Mouse (Mus musculus) midbrain, embryonic 10.5 days (tissue): ENCODE data around the gene Nlrc4. TPM values are rescaled to one million over a fixed set of nuclear protein-coding genes. Genes with fewer than 3 reads are reported as not detected.

ENCODE experiments used
- DNase-seq: peaks from one replicate; pipeline ENCODE4 v3.0.0-alpha.2; 2017; ENCODE audit warnings: low spot score
- H3K27ac ChIP-seq: fragments of 300-500 bp; sonication (generic); replicated peaks from 2 replicates; pipeline ENCODE4 v1.5.1; 2016; ENCODE audit warnings: mild to moderate bottlenecking
- H3K27me3 ChIP-seq: fragments of 300-500 bp; sonication (generic); 2 replicates; pipeline ENCODE4 v1.6.1; 2016; ENCODE audit warnings: low read depth, mild to moderate bottlenecking; ENCODE audit not compliant: poor library complexity, severe bottlenecking
- H3K36me3 ChIP-seq: fragments of 300-500 bp; sonication (generic); 2 replicates; pipeline ENCODE4 v1.6.1; 2016; ENCODE audit warnings: mild to moderate bottlenecking, moderate library complexity
- H3K4me1 ChIP-seq: fragments of 300-500 bp; sonication (generic); 2 replicates; pipeline ENCODE4 v1.6.1; 2016
- H3K4me3 ChIP-seq: fragments of 300-500 bp; sonication (generic); 2 replicates; pipeline ENCODE4 v1.5.1; 2016; ENCODE audit warnings: mild to moderate bottlenecking, moderate library complexity
- H3K9me3 ChIP-seq: fragments of 300-500 bp; sonication (generic); replicated peaks from 2 replicates; pipeline ENCODE4 v1.6.1; 2016; ENCODE audit warnings: mild to moderate bottlenecking
- WGBS: fragments of 180-500 bp; shearing (Covaris S2); methylation state at CpG from one replicate; pipeline ENCODE4 v1.1.7; 2016; 5-methylcytosine and 5-hydroxymethylcytosine counted together
- polyA plus RNA-seq: library from polyadenylated mRNA; unstranded; fragments of >200 nt; fragmentation: Nextera tagmentation; extraction: Ambion mirVana; gene quantifications from 2 replicates; pipeline ENCODE4 v1.2.1, GENCODE M21; 2016

Nlrc4 gene
- polyA plus RNA-seq, 1 experiment from 2014 or later = 0.20 TPM

- H3K4me1 ChIP-seq = no peaks in the 10 kb centered on the region
- H3K27ac ChIP-seq = no peak overlapping the region
- H3K9me3 ChIP-seq = no peaks in the 10 kb centered on the region
- H3K27me3 ChIP-seq = no peaks in the 10 kb centered on the region
- DNase-seq = no peak
- no peak overlapping the region for H3K4me3 ChIP-seq
- peaks cover 76% of the 10 kb centered on the region for H3K36me3 ChIP-seq
Observed at GRCm38 (mm10) chr17:74386657-74387056, 72.3 kb downstream of the Nlrc4 start.

- Histone ChIP-seq H3K9me3 (no peaks in the 10 kb centered on the region), H3K27me3 (no peaks in the 10 kb centered on the region), H3K4me3 (no peak overlapping the region), H3K4me1 (no peaks in the 10 kb centered on the region), H3K27ac (no peak overlapping the region), H3K36me3 (peaks cover 89% of the 10 kb centered on the region)
- 98% methylated on average over 1 of the region's 1 CpGs for WGBS
- DNase-seq = no peak
Observed at GRCm38 (mm10) chr17:74376916-74377315, 82.0 kb downstream of the Nlrc4 start.

Other genes starting within 250 kb of the Nlrc4 start
- gene Memo1, start 163.6 kb downstream of the Nlrc4 start, polyA plus RNA-seq = 92.2 and 99.8 TPM in 2 replicates
- gene Dpy30, start 135.2 kb downstream of the Nlrc4 start, polyA plus RNA-seq = 279 and 306 TPM in 2 replicates
- 12.8 and 15.2 TPM in 2 replicates for gene Spast, start 120.2 kb downstream of the Nlrc4 start, polyA plus RNA-seq
- 34.4 and 35.1 TPM in 2 replicates for gene Slc30a6, start 63.5 kb downstream of the Nlrc4 start, polyA plus RNA-seq
- gene Yipf4, start 30.4 kb upstream of the Nlrc4 start, polyA plus RNA-seq = 37.0 and 38.8 TPM in 2 replicates
- 76.0 and 83.3 TPM in 2 replicates for gene Birc6, start 69.2 kb upstream of the Nlrc4 start, polyA plus RNA-seq